Mouse (Mus musculus): Measurements from ENCODE around the gene Uprt. TPM values are rescaled to one million over a fixed set of nuclear protein-coding genes. Genes with fewer than 3 reads are reported as not detected.

Gene Uprt
- total RNA-seq, 1 experiment, result 7.4 TPM

- no peak overlapping the region for H3K4me3 ChIP-seq (ENCODE audit: insufficient read depth in 1 of 2, low read depth in 1 of 2, low read length in 2 of 2, poor library complexity in 1 of 2, severe bottlenecking in 1 of 2)
- DNase-seq (ENCODE audit: low read depth, low spot score), result no peak
- H3K4me1 ChIP-seq (ENCODE audit: control insufficient read depth in 2 of 2, insufficient read depth in 2 of 2, low read length in 2 of 2, poor library complexity in 1 of 2), result no peaks in the 10 kb centered on the region
- H3K27ac ChIP-seq (ENCODE audit: insufficient read depth, low read depth, low read length, poor library complexity, severe bottlenecking), result no peak overlapping the region
- in situ Hi-C loops (cut with MboI; ENCODE audit: low sequenced_read_pairs in 2 of 2, unreplicated experiment in 2 of 2), result no loop called here
- H3K36me3 ChIP-seq (ENCODE audit: control insufficient read depth, insufficient read depth, low read length, poor library complexity, severe bottlenecking), result no peaks in the 10 kb centered on the region
- H3K9ac ChIP-seq (ENCODE audit: insufficient read depth, low read depth, low read length, poor library complexity, severe bottlenecking), result no peak overlapping the region
- H3K9me3 ChIP-seq (ENCODE audit: control insufficient read depth, insufficient read depth, low read depth, low read length), result no peaks in the 10 kb centered on the region
- TF ChIP-seq MAFK (IDR thresholded peaks at IDR 0.05; ENCODE audit: insufficient read depth, low read depth, low read length), result no peak
- TF ChIP-seq ZC3H11A (IDR thresholded peaks at IDR 0.05; ENCODE audit: borderline replicate concordance, low read depth, low read length), result no peak
- no peak for TF ChIP-seq CHD2 (IDR thresholded peaks at IDR 0.05; ENCODE audit: low read depth, low read length)
- no peak for TF ChIP-seq ZNF384 (IDR thresholded peaks at IDR 0.05; ENCODE audit: low read depth, low read length)
- no peak for TF ChIP-seq HCFC1 (IDR thresholded peaks at IDR 0.05; ENCODE audit: borderline replicate concordance, insufficient read depth, low read length)
Observed at GRCm38 (mm10) chrX:104464376-104464775, 18.2 kb upstream of the Uprt start.

GRCm38 (mm10) chrX:104478041-104478440 lies 4.6 kb upstream of the Uprt start:
- no peak for TF ChIP-seq MAFK (IDR thresholded peaks at IDR 0.05; ENCODE audit: insufficient read depth, low read depth, low read length)
- TF ChIP-seq CHD2 (IDR thresholded peaks at IDR 0.05; ENCODE audit: low read depth, low read length), result no peak
- TF ChIP-seq HCFC1 (IDR thresholded peaks at IDR 0.05; ENCODE audit: borderline replicate concordance, insufficient read depth, low read length), result no peak
- TF ChIP-seq ZC3H11A (IDR thresholded peaks at IDR 0.05; ENCODE audit: borderline replicate concordance, low read depth, low read length), result no peak
- no peak for TF ChIP-seq ZNF384 (IDR thresholded peaks at IDR 0.05; ENCODE audit: low read depth, low read length)
- in situ Hi-C loops (cut with MboI; ENCODE audit: low sequenced_read_pairs in 2 of 2, unreplicated experiment in 2 of 2), result no loop called here

GRCm38 (mm10) chrX:104483444-104483808 lies 808 bp downstream of the Uprt start:
- no peak overlapping the region for H3K27ac ChIP-seq (ENCODE audit: insufficient read depth, low read depth, low read length, poor library complexity, severe bottlenecking)

More at GRCm38 (mm10) chrX:104478041-104478440, 4.6 kb upstream of the Uprt start:
- Histone ChIP-seq H3K36me3 (ENCODE audit: control insufficient read depth, insufficient read depth, low read length, poor library complexity, severe bottlenecking) (no peaks in the 10 kb centered on the region), H3K27ac (ENCODE audit: insufficient read depth, low read depth, low read length, poor library complexity, severe bottlenecking) (no peak overlapping the region), H3K9me3 (ENCODE audit: control insufficient read depth, insufficient read depth, low read depth, low read length) (no peaks in the 10 kb centered on the region), H3K4me1 (ENCODE audit: control insufficient read depth in 2 of 2, insufficient read depth in 2 of 2, low read length in 2 of 2, poor library complexity in 1 of 2) (peaks cover 0 to 2% of the 10 kb centered on the region in 2 experiments; a peak in 1 of 4 replicates), H3K9ac (ENCODE audit: insufficient read depth, low read depth, low read length, poor library complexity, severe bottlenecking) (no peak overlapping the region), H3K4me3 (ENCODE audit: insufficient read depth in 1 of 2, low read depth in 1 of 2, low read length in 2 of 2, poor library complexity in 1 of 2, severe bottlenecking in 1 of 2) (no peak overlapping the region)
- no peak for DNase-seq (ENCODE audit: low read depth, low spot score)

GRCm38 (mm10) chrX:104485596-104485995 lies 3.0 kb downstream of the Uprt start:
- no peak overlapping the region for H3K4me3 ChIP-seq (ENCODE audit: insufficient read depth in 1 of 2, low read depth in 1 of 2, low read length in 2 of 2, poor library complexity in 1 of 2, severe bottlenecking in 1 of 2)
- no peak overlapping the region for H3K9ac ChIP-seq (ENCODE audit: insufficient read depth, low read depth, low read length, poor library complexity, severe bottlenecking)
- no peaks in the 10 kb centered on the region for H3K4me1 ChIP-seq (ENCODE audit: control insufficient read depth in 2 of 2, insufficient read depth in 2 of 2, low read length in 2 of 2, poor library complexity in 1 of 2)
- H3K36me3 ChIP-seq (ENCODE audit: control insufficient read depth, insufficient read depth, low read length, poor library complexity, severe bottlenecking), result no peaks in the 10 kb centered on the region
- H3K9me3 ChIP-seq (ENCODE audit: control insufficient read depth, insufficient read depth, low read depth, low read length), result no peaks in the 10 kb centered on the region
- in situ Hi-C loops (cut with MboI; ENCODE audit: low sequenced_read_pairs in 2 of 2, unreplicated experiment in 2 of 2), result no loop called here
- TF ChIP-seq MAFK (IDR thresholded peaks at IDR 0.05; ENCODE audit: insufficient read depth, low read depth, low read length) (no peak), CHD2 (IDR thresholded peaks at IDR 0.05; ENCODE audit: low read depth, low read length) (no peak), ZNF384 (IDR thresholded peaks at IDR 0.05; ENCODE audit: low read depth, low read length) (no peak), HCFC1 (IDR thresholded peaks at IDR 0.05; ENCODE audit: borderline replicate concordance, insufficient read depth, low read length) (no peak), ZC3H11A (IDR thresholded peaks at IDR 0.05; ENCODE audit: borderline replicate concordance, low read depth, low read length) (no peak)
- no peak overlapping the region for H3K27ac ChIP-seq (ENCODE audit: insufficient read depth, low read depth, low read length, poor library complexity, severe bottlenecking)
- DNase-seq (ENCODE audit: low read depth, low spot score), result no peak

More at GRCm38 (mm10) chrX:104483444-104483808, 808 bp downstream of the Uprt start:
- DNase-seq (ENCODE audit: low read depth, low spot score), result peak; percentile 11
- Histone ChIP-seq H3K9ac (ENCODE audit: insufficient read depth, low read depth, low read length, poor library complexity, severe bottlenecking) (peak overlapping the region; percentile 73; the same call in 1 of the 2 replicates), H3K4me3 (ENCODE audit: insufficient read depth in 1 of 2, low read depth in 1 of 2, low read length in 2 of 2, poor library complexity in 1 of 2, severe bottlenecking in 1 of 2) (peak overlapping the region; percentile 65 to 74), H3K4me1 (ENCODE audit: control insufficient read depth in 2 of 2, insufficient read depth in 2 of 2, low read length in 2 of 2, poor library complexity in 1 of 2) (peaks cover 0 to under 1% of the 10 kb centered on the region in 2 experiments; a peak in 1 of 4 replicates), H3K9me3 (ENCODE audit: control insufficient read depth, insufficient read depth, low read depth, low read length) (no peaks in the 10 kb centered on the region), H3K36me3 (ENCODE audit: control insufficient read depth, insufficient read depth, low read length, poor library complexity, severe bottlenecking) (no peaks in the 10 kb centered on the region)
- in situ Hi-C loops (cut with MboI; ENCODE audit: low sequenced_read_pairs in 2 of 2, unreplicated experiment in 2 of 2), result no loop called here
- TF ChIP-seq CHD2 (IDR thresholded peaks at IDR 0.05; ENCODE audit: low read depth, low read length), result no peak
- TF ChIP-seq MAFK (IDR thresholded peaks at IDR 0.05; ENCODE audit: insufficient read depth, low read depth, low read length), result no peak
- no peak for TF ChIP-seq HCFC1 (IDR thresholded peaks at IDR 0.05; ENCODE audit: borderline replicate concordance, insufficient read depth, low read length)
- no peak for TF ChIP-seq ZC3H11A (IDR thresholded peaks at IDR 0.05; ENCODE audit: borderline replicate concordance, low read depth, low read length)
- no peak for TF ChIP-seq ZNF384 (IDR thresholded peaks at IDR 0.05; ENCODE audit: low read depth, low read length)

- Histone ChIP-seq H3K27ac (ENCODE audit: insufficient read depth, low read depth, low read length, poor library complexity, severe bottlenecking) (no peak overlapping the region), H3K9ac (ENCODE audit: insufficient read depth, low read depth, low read length, poor library complexity, severe bottlenecking) (no peak overlapping the region), H3K36me3 (ENCODE audit: control insufficient read depth, insufficient read depth, low read length, poor library complexity, severe bottlenecking) (no peaks in the 10 kb centered on the region), H3K4me3 (ENCODE audit: insufficient read depth in 1 of 2, low read depth in 1 of 2, low read length in 2 of 2, poor library complexity in 1 of 2, severe bottlenecking in 1 of 2) (no peak overlapping the region), H3K9me3 (ENCODE audit: control insufficient read depth, insufficient read depth, low read depth, low read length) (no peaks in the 10 kb centered on the region), H3K4me1 (ENCODE audit: control insufficient read depth in 2 of 2, insufficient read depth in 2 of 2, low read length in 2 of 2, poor library complexity in 1 of 2) (no peaks in the 10 kb centered on the region)
- DNase-seq (ENCODE audit: low read depth, low spot score), result no peak
- in situ Hi-C loops (cut with MboI; ENCODE audit: low sequenced_read_pairs in 2 of 2, unreplicated experiment in 2 of 2), result no loop called here
- TF ChIP-seq ZC3H11A (IDR thresholded peaks at IDR 0.05; ENCODE audit: borderline replicate concordance, low read depth, low read length) (no peak), HCFC1 (IDR thresholded peaks at IDR 0.05; ENCODE audit: borderline replicate concordance, insufficient read depth, low read length) (no peak), CHD2 (IDR thresholded peaks at IDR 0.05; ENCODE audit: low read depth, low read length) (no peak), ZNF384 (IDR thresholded peaks at IDR 0.05; ENCODE audit: low read depth, low read length) (no peak), MAFK (IDR thresholded peaks at IDR 0.05; ENCODE audit: insufficient read depth, low read depth, low read length) (no peak)
Observed at GRCm38 (mm10) chrX:104488036-104488435, 5.4 kb downstream of the Uprt start.
